Mouse (Mus musculus): Measurements from ENCODE around the gene Il20rb.

- TF ChIP-seq EP300 (IDR thresholded peaks at IDR 0.05; ENCODE audit: insufficient read depth, low read depth, low read length) (no peak), POLR2A (IDR thresholded peaks at IDR 0.05; ENCODE audit: insufficient read depth, low read depth, low read length) (no peak), CTCF (IDR thresholded peaks at IDR 0.05) (no peak)
Measured at GRCm38 (mm10) chr9:100460203-100460602, 26.4 kb downstream of the Il20rb start.

Measured in heart, adult 2 months (tissue).